Mouse (Mus musculus): ENCODE data around the gene Bckdk.

DNA sequence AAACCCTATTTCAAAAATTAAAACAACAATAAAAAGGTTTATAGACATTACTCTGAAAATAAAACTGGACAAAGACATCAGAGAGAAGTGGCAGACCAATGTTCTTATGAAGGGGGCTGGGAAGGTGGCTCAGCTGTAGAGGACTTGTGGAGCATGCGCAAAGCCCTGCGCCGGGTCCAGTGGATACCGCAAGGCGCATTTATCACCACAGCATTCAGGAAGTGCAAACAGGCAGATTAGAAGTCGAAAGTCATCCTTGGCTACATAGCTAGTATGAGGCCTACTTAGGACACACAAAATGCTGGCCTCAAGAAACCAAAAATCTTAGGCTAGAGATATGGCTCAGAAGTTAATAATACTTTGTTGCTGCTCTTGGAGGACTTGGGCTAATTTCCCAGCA lies 45.6 kb upstream of the Bckdk start:
- TF ChIP-seq POLR2A (IDR thresholded peaks at IDR 0.05; ENCODE audit: borderline replicate concordance, extremely low read depth, low read depth, low read length) (no peak), CTCF (IDR thresholded peaks at IDR 0.05; ENCODE audit: insufficient read depth, low read length) (no peak)
